Mouse (Mus musculus) testis, adult 2 months (tissue): ENCODE measurements around the gene Abi1.

Experiments used
- CTCF ChIP-seq: fragments of 200-500 bp; IDR thresholded peaks from 2 replicates; pipeline ENCODE4 v1.5.1; 2012; ENCODE audit warnings: low read depth, mild to moderate bottlenecking, inconsistent platforms, low read length, moderate library complexity; ENCODE audit not compliant: control insufficient read depth, insufficient read depth, insufficient replicate concordance
- POLR2A ChIP-seq: fragments of 200-500 bp; IDR thresholded peaks from 2 replicates; pipeline ENCODE4 v1.6.1; 2012; ENCODE audit warnings: low read depth, mild to moderate bottlenecking, inconsistent platforms, low read length, moderate library complexity; ENCODE audit not compliant: control insufficient read depth

DNA sequence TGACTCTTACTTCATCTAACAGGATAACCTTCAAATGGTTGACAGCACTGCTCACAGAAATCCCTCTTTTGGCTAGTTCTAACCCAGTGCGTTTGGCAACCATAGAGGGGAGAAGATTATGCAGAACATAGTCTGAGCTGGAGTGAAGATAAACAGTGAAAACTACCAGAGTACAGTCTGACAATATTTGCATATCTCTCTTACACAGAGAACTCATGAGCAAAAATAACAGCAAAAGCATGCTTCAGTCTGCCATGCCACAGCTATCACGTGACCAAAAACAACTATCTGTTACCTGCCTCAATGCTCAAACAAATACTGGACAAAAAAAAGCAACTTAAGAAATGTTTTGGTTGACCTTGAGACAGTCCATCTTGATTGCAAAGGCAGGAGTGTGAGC, 41.2 kb downstream of the Abi1 start:
- TF ChIP-seq POLR2A = no peak
- no peak for TF ChIP-seq CTCF
